Mouse (Mus musculus): ENCODE results near the gene Ogfrl1. TPM values are rescaled to one million over a fixed set of nuclear protein-coding genes. Genes with fewer than 3 reads are reported as not detected.

The Ogfrl1 gene
- polyA plus RNA-seq (2012; rRNA removed; ENCODE audit: low replicate concordance): 0.98 and 1.7 TPM in 2 replicates

GRCm38 (mm10) chr1:23397623-23398022 lies at the start of gene Ogfrl1:
Ogfrl1 (minus strand) TSS chr1:23397772.

Data from duodenum, adult 2 months (tissue).